Mouse (Mus musculus): Measurements from ENCODE around the gene Ctxn2. TPM values are rescaled to one million over a fixed set of nuclear protein-coding genes. Genes with fewer than 3 reads are reported as not detected.

The Ctxn2 gene
- total RNA-seq, 2 experiments from 2014 or later: not detected

DNA sequence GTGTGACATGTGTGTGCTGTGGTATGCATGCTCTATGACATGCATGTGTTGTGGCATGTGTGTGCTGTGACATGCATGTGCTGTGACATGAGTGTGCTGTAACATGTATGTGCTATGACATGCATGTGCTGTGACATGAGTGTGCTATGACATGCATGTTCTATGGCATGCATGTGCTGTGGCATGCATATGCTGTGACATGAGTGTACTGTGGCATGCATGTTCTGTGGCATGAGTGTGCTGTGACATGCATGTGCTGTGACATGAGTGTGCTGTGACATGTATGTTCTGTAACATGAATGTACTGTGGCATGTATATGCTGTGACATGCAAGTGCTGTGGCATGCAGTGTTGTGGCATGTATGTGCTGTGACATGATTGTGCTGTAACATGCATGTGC lies 56.4 kb downstream of the Ctxn2 start:
- DNase-seq (ENCODE audit: low spot score): no peak

DNA sequence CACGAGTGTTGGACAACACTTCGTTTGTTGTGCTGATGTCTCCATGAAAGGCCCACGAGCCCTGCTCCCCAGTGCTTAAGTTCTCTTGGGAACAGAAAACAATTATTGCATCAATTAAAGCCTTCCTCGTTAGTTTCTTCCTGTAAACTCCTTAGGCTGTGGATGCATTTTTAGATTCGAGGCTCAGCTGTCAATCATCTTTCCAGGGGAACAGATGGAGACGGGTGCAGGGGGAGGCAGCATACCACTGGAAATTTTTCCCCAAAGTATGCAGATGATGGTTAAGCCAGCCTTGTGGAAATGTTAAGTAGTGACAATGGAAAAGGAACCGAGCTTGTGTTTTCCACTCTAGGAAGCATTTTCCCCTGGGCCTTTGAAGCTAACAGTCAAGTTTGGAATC lies 60.3 kb downstream of the Ctxn2 start:
- DNase-seq (ENCODE audit: low spot score): no peak

Other genes starting within 250 kb of the Ctxn2 start
- not detected for gene Slc24a5, start 68.6 kb upstream of the Ctxn2 start, total RNA-seq (2021)
- 1 to 10 TPM; 1.5 to 2.2 TPM for gene Myef2, start 13.0 kb upstream of the Ctxn2 start, total RNA-seq (2021)
- not detected for gene Slc12a1, start 15.8 kb downstream of the Ctxn2 start, total RNA-seq (2021)
- gene Dut, start 110.5 kb downstream of the Ctxn2 start, total RNA-seq (2021): 1 to 10 TPM; 6.8 TPM